Mouse (Mus musculus) erythroblast, embryonic 14.5 days (primary cell): ENCODE measurements around the gene Nefh.

Source experiments
- GATA1 ChIP-seq: IDR thresholded peaks from 2 replicates; pipeline ENCODE4 v1.6.1; 2012; ENCODE audit warnings: low read length, inconsistent platforms, mixed read lengths
- TAL1 ChIP-seq: IDR thresholded peaks from 3 replicates; pipeline ENCODE4 v1.6.1; 2012; ENCODE audit warnings: low read length, inconsistent platforms, mixed read lengths

- TF ChIP-seq TAL1 (no peak), GATA1 (no peak)
Measured at GRCm38 (mm10) chr11:4995676-4996075, 47.8 kb upstream of the Nefh start.
